Mouse (Mus musculus) spleen, adult 2 months (tissue): Measurements from ENCODE around the gene Wdr91.

ENCODE experiments used
- CTCF ChIP-seq: fragments of 200-500 bp; IDR thresholded peaks from 2 replicates; pipeline ENCODE4 v1.5.1; 2011; ENCODE audit warnings: mild to moderate bottlenecking, inconsistent platforms; ENCODE audit not compliant: insufficient read depth, insufficient read length, insufficient replicate concordance; ENCODE audit errors: extremely low read depth
- POLR2A ChIP-seq: fragments of 200-500 bp; IDR thresholded peaks from 2 replicates; pipeline ENCODE4 v1.6.1; 2011; ENCODE audit warnings: low read depth, low read length, inconsistent platforms

DNA sequence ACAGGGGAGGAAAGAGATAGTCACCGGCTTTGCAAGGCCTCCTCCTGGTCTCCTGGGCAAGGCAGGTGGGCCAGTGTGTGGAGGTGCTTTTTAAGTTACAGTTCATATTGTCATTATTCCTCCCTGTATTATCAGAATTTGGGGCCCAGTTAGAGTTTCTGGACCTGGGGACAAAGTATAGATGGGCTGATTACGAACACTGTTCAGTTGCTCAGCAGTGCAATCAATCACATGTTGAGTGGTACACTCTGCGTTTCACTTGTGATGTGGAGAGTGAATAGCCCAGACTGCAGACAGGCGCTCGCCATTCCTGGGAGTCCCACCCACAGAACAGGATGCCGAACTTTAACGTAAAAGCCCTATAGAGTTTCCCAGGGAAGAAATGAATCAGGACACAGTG, 26.0 kb downstream of the Wdr91 start:
- TF ChIP-seq CTCF (no peak), POLR2A (no peak)
